Comparison of ENCODE assay signal across 10 mouse cellular contexts in genomic region chr8:79529556-79529955, GRCm38 (mm10).
DNase-seq lines count a peak whose midpoint lies in the region; ATAC-seq and TF ChIP-seq lines count a peak whose summit lies in the region.
"Had no signal": no experiment of that assay in that cellular context is flagged by ENCODE, and none has a peak within 500 bp of the region (broad histone marks: within the 10 kb centered on the region; RNA-seq: fewer than 3 reads in every experiment).

No protein-coding gene starts in this region.

- H3K9ac ChIP-seq in liver, adult 2 months (ENCODE audit: low read depth, low read length) = no peak overlapping the region
- no peak overlapping the region for H3K9ac ChIP-seq in liver, embryonic 12.5 days
- H3K9ac ChIP-seq: kidney, embryonic 15.5 days; lung, embryonic 15.5 days had no signal

- no peak overlapping the region for H3K4me2 ChIP-seq in liver, embryonic 12.5 days
- H3K4me2 ChIP-seq: kidney, embryonic 15.5 days; lung, embryonic 15.5 days had no signal

- no peak overlapping the region for H3K4me3 ChIP-seq in liver, adult 2 months (ENCODE audit: insufficient read depth, low read depth, low read length)
- no peak overlapping the region for H3K4me3 ChIP-seq in liver, embryonic 12.5 days
- H3K4me3 ChIP-seq: kidney, embryonic 15.5 days; lung, embryonic 15.5 days had no signal

- TF ChIP-seq POLR2A in liver, adult 2 months (IDR thresholded peaks at IDR 0.05; ENCODE audit: extremely low read depth, insufficient read depth, low read length) = no peak

- H3K9me3 ChIP-seq in liver, embryonic 12.5 days (replicated peaks) = no peaks in the 10 kb centered on the region
- H3K9me3 ChIP-seq: kidney, embryonic 15.5 days; lung, embryonic 15.5 days had no signal

- 32% methylated on average over 4 of the region's 4 CpGs for WGBS in liver, adult 2 months
- 22% methylated on average over 4 of the region's 4 CpGs for WGBS in liver, embryonic 12.5 days (ENCODE audit: insufficient replicate concordance)

- no peak overlapping the region for H3K27ac ChIP-seq in liver, adult 2 months (replicated peaks; ENCODE audit: insufficient read depth, low read depth, low read length)
- H3K27ac ChIP-seq in liver, embryonic 12.5 days = no peak overlapping the region
- H3K27ac ChIP-seq: kidney, embryonic 15.5 days; lung, embryonic 15.5 days had no signal

- peak; percentile 38 for DNase-seq in CD4-positive, CD25-positive, alpha-beta regulatory T cell, adult 2 months (ENCODE audit: low read depth, low spot score)
- DNase-seq in liver, adult 2 months (ENCODE audit: extremely low read depth, low read depth, low spot score) = peak; percentile 23
- peak; percentile 58 for DNase-seq in adrenal gland, postnatal 25 days
- DNase-seq in skeletal muscle tissue, adult 2 months (ENCODE audit: low read depth, low spot score) = peak; percentile 13
- DNase-seq in cerebellum, adult 9-11 months = no peak
- DNase-seq in urinary bladder, postnatal 25 days (ENCODE audit: low spot score) = no peak

- TF ChIP-seq CTCF in liver, adult 2 months (IDR thresholded peaks at IDR 0.05; ENCODE audit: low read depth, low read length) = peak; percentile 58

- no peaks in the 10 kb centered on the region for H3K36me3 ChIP-seq in liver, adult 2 months (ENCODE audit: control insufficient read depth, insufficient read depth, low read length)
- H3K36me3 ChIP-seq in liver, embryonic 12.5 days = no peaks in the 10 kb centered on the region
- H3K36me3 ChIP-seq: kidney, embryonic 15.5 days; lung, embryonic 15.5 days had no signal

- H3K4me1 ChIP-seq in liver, adult 2 months (ENCODE audit: control insufficient read depth, insufficient read depth, low read length) = no peaks in the 10 kb centered on the region
- H3K4me1 ChIP-seq in liver, embryonic 12.5 days = no peaks in the 10 kb centered on the region
- H3K4me1 ChIP-seq: kidney, embryonic 15.5 days; lung, embryonic 15.5 days had no signal

- H3K79me2 ChIP-seq in liver, adult 2 months (ENCODE audit: control insufficient read depth, insufficient read depth, low read length) = no peaks in the 10 kb centered on the region

- no peaks in the 10 kb centered on the region for H3K27me3 ChIP-seq in liver, adult 2 months (ENCODE audit: control insufficient read depth, insufficient read depth, low read length)
- H3K27me3 ChIP-seq in liver, embryonic 12.5 days (replicated peaks) = no peaks in the 10 kb centered on the region
- H3K27me3 ChIP-seq: kidney, embryonic 15.5 days; lung, embryonic 15.5 days had no signal

- no peak for ATAC-seq in CD4-positive, CD25-positive, alpha-beta regulatory T cell, adult 4 months
- ATAC-seq in liver, embryonic 12.5 days = no peak

Comparison
In these comparisons a context has a peak if more than half of its experiments do, and no peak if none do; other contexts are left out.
1. DNase-seq: peak in CD4-positive, CD25-positive, alpha-beta regulatory T cell, adult 2 months (single experiment), liver, adult 2 months (single experiment), adrenal gland, postnatal 25 days (single experiment) and skeletal muscle tissue, adult 2 months (single experiment); none in cerebellum, adult 9-11 months (single experiment) and urinary bladder, postnatal 25 days (single experiment).